Mouse (Mus musculus) lung, embryonic 15.5 days (tissue): ENCODE results near the gene Tnpo2. TPM values are rescaled to one million over a fixed set of nuclear protein-coding genes. Genes with fewer than 3 reads are reported as not detected.

Source experiments
- ATAC-seq: fragments of 200-750 bp; cut with Nextera tagmentation; 2 replicates; pipeline ENCODE4 v1.8.0; 2017; ENCODE audit warnings: moderate number of reproducible peaks, borderline replicate concordance; ENCODE audit not compliant: low FRiP score, low TSS enrichment; ENCODE audit errors: extremely low read depth
- H3K27ac ChIP-seq: fragments of 300-500 bp; sonication (generic); 2 replicates; pipeline ENCODE4 v1.5.1; 2015; ENCODE audit warnings: moderate library complexity, mild to moderate bottlenecking, inconsistent platforms
- H3K27me3 ChIP-seq: fragments of 300-500 bp; sonication (generic); 2 replicates; pipeline ENCODE4 v1.6.1; 2015; ENCODE audit warnings: inconsistent platforms
- H3K36me3 ChIP-seq: fragments of 300-500 bp; sonication (generic); 2 replicates; pipeline ENCODE4 v1.6.1; 2015; ENCODE audit warnings: inconsistent platforms
- H3K4me1 ChIP-seq: fragments of 300-500 bp; sonication (generic); 2 replicates; pipeline ENCODE4 v1.6.1; 2015; ENCODE audit warnings: inconsistent platforms
- H3K4me2 ChIP-seq: fragments of 300-500 bp; sonication (generic); 2 replicates; pipeline ENCODE4 v1.6.1; 2015; ENCODE audit warnings: inconsistent platforms, mild to moderate bottlenecking, moderate library complexity
- H3K4me3 ChIP-seq: fragments of 300-500 bp; sonication (generic); 2 replicates; pipeline ENCODE4 v1.5.1; 2015; ENCODE audit warnings: mild to moderate bottlenecking, inconsistent platforms
- H3K9ac ChIP-seq: fragments of 300-500 bp; sonication (generic); 2 replicates; pipeline ENCODE4 v1.6.1; 2015; ENCODE audit warnings: inconsistent platforms
- H3K9me3 ChIP-seq: fragments of 300-500 bp; sonication (generic); 2 replicates; pipeline ENCODE4 v1.6.1; 2016; ENCODE audit warnings: inconsistent platforms
- WGBS: fragments of 180-500 bp; shearing (Covaris S2); methylation state at CpG from one replicate; pipeline ENCODE4 v1.1.7; 2015; 5-methylcytosine and 5-hydroxymethylcytosine counted together
- polyA plus RNA-seq: library from polyadenylated mRNA; unstranded; fragments of >200 nt; fragmentation: Nextera tagmentation; extraction: Ambion mirVana; gene quantifications from 2 replicates; pipeline ENCODE4 v1.2.1, GENCODE M21; 2015

Gene Tnpo2
- polyA plus RNA-seq, 1 experiment from 2014 or later = 32.3 TPM

GRCm38 (mm10) chr8:85011242-85011641 is 25.5 kb upstream of the Tnpo2 start:
- peaks cover 69% of the 10 kb centered on the region for H3K27me3 ChIP-seq
- ATAC-seq = no peak
- WGBS = 11% methylated on average over 28 of the region's 28 CpGs

DNA sequence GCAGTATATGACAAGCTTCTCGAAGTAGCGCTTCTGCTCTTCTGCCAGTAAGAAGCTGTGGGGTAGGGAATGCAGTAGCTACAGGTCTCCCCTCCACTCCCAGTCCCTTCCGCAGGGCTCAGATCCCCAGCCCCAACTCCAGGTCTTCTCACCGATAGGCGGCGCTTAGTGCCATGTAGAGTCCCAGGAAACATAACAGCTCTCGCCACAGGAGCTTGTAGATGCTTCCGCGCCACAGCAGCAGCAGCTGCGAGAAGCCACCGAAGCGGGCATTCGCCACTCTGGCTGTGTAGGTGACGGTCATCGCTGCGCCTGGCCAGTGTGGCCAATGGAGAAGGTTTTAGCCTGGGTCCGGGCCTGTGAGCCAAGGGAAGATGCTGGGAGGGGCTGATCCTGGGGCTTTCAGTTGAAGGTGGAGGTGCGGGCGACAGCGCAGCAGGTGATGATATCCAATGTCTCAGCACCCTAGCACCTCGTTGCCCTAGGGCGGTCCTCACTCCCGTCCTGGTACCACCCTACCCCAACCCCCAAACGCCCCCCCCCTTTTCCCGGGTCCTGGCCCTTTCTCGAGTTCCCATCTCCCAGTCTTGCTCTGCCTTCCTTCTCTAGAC is 23.4 kb upstream of the Tnpo2 start:
- Histone ChIP-seq H3K9ac (peak overlapping the region; percentile 20; the same call in 1 of the 2 replicates), H3K4me3 (peak overlapping the region; percentile 27), H3K4me1 (peaks cover 5% of the 10 kb centered on the region), H3K9me3 (no peaks in the 10 kb centered on the region), H3K4me2 (peak overlapping the region; percentile 57), H3K36me3 (peaks cover 11% of the 10 kb centered on the region), H3K27me3 (peaks cover 57% of the 10 kb centered on the region), H3K27ac (no peak overlapping the region)
- whole genome bisulfite sequencing = 3% methylated on average over 25 of the region's 26 CpGs
- peak; percentile 53; the same call in 1 of the 2 replicates for ATAC-seq

More at GRCm38 (mm10) chr8:85011242-85011641, 25.5 kb upstream of the Tnpo2 start:
- H3K9me3 ChIP-seq = no peaks in the 10 kb centered on the region
- H3K4me2 ChIP-seq = no peak overlapping the region
- no peaks in the 10 kb centered on the region for H3K36me3 ChIP-seq
- no peak overlapping the region for H3K27ac ChIP-seq
- no peak overlapping the region for H3K9ac ChIP-seq
- H3K4me3 ChIP-seq = no peak overlapping the region
- peaks cover 5% of the 10 kb centered on the region for H3K4me1 ChIP-seq

GRCm38 (mm10) chr8:85014431-85014830 is 22.3 kb upstream of the Tnpo2 start, which contains the start of gene Best2:
Best2 (minus strand) TSS chr8:85014531.
- Histone ChIP-seq H3K27ac (no peak within 1 kb of the TSS), H3K9me3 (no peaks in the 10 kb centered on the region), H3K4me1 (peaks cover 5% of the 10 kb centered on the region), H3K27me3 (peaks cover 46% of the 10 kb centered on the region), H3K4me2 (peak within 1 kb of the TSS; percentile 57), H3K4me3 (peak within 1 kb of the TSS; percentile 27), H3K9ac (peak within 1 kb of the TSS; percentile 20; the same call in 1 of the 2 replicates), H3K36me3 (peaks cover 21% of the 10 kb centered on the region)
- no peak for ATAC-seq
- WGBS = 38% methylated on average over 1 of the region's 2 CpGs

- ATAC-seq = no peak
- no peak overlapping the region for H3K4me3 ChIP-seq
- 60% methylated on average over 10 of the region's 10 CpGs for WGBS
- no peak overlapping the region for H3K9ac ChIP-seq
- H3K36me3 ChIP-seq = peaks cover 40% of the 10 kb centered on the region
- peaks cover 5% of the 10 kb centered on the region for H3K4me1 ChIP-seq
- no peak overlapping the region for H3K4me2 ChIP-seq
- peaks cover 29% of the 10 kb centered on the region for H3K27me3 ChIP-seq
- no peaks in the 10 kb centered on the region for H3K9me3 ChIP-seq
- no peak overlapping the region for H3K27ac ChIP-seq
These were observed 20.0 kb upstream of the Tnpo2 start for GRCm38 (mm10) chr8:85016724-85017123.

DNA sequence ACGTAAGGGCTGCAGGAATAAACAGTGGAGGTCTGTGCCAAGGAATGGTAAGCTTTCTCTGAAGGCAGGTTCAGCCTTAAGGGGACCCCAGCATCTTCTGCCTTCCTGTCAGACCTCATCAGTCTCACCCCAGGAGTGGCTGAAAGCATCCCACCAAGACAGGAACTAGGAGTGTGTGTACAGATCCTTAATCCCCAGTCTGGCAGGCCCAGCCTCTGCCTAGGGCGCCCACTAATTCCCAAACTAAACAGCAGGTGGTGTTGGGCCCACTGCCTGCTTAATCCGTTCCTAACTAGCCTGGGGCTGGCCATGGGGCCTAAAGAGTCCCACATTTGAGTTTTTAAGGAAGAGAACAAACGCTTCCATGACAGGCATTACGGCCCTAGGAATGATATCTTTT is 19.5 kb upstream of the Tnpo2 start:
- Histone ChIP-seq H3K27ac (no peak overlapping the region), H3K27me3 (peaks cover 27% of the 10 kb centered on the region), H3K4me2 (no peak overlapping the region), H3K9ac (no peak overlapping the region), H3K9me3 (no peaks in the 10 kb centered on the region), H3K4me1 (peaks cover 5% of the 10 kb centered on the region), H3K36me3 (peaks cover 45% of the 10 kb centered on the region), H3K4me3 (no peak overlapping the region)
- ATAC-seq = no peak
- 45% methylated on average over 5 of the region's 5 CpGs for WGBS

GRCm38 (mm10) chr8:85021514-85022055 is 15.1 kb upstream of the Tnpo2 start:
- peaks cover 22% of the 10 kb centered on the region for H3K4me1 ChIP-seq
- H3K4me2 ChIP-seq = no peak overlapping the region
- no peak for ATAC-seq
- no peak overlapping the region for H3K27ac ChIP-seq
- H3K4me3 ChIP-seq = no peak overlapping the region
- H3K27me3 ChIP-seq = no peaks in the 10 kb centered on the region
- H3K9me3 ChIP-seq = no peaks in the 10 kb centered on the region
- H3K36me3 ChIP-seq = peaks cover 64% of the 10 kb centered on the region
- no peak overlapping the region for H3K9ac ChIP-seq
- WGBS = 94% methylated on average over 3 of the region's 3 CpGs

GRCm38 (mm10) chr8:85023846-85024245 is 12.9 kb upstream of the Tnpo2 start:
- Histone ChIP-seq H3K4me2 (peak overlapping the region; percentile 90; the same call in 1 of the 2 replicates), H3K9ac (no peak overlapping the region), H3K27me3 (no peaks in the 10 kb centered on the region), H3K27ac (no peak overlapping the region), H3K4me1 (peaks cover 33% of the 10 kb centered on the region), H3K36me3 (peaks cover 49% of the 10 kb centered on the region), H3K9me3 (no peaks in the 10 kb centered on the region), H3K4me3 (peak overlapping the region; percentile 95; the same call in 1 of the 2 replicates)
- ATAC-seq = no peak
- 93% methylated on average over 3 of the region's 3 CpGs for WGBS

- Histone ChIP-seq H3K36me3 (peaks cover 45% of the 10 kb centered on the region), H3K4me3 (peak within 1 kb of the TSS; percentile 95), H3K27me3 (no peaks in the 10 kb centered on the region), H3K9me3 (no peaks in the 10 kb centered on the region), H3K9ac (peak within 1 kb of the TSS; percentile 80), H3K4me2 (peak within 1 kb of the TSS; percentile 90), H3K27ac (peak within 1 kb of the TSS; percentile 91), H3K4me1 (peaks cover 37% of the 10 kb centered on the region)
- peak; percentile 89 for ATAC-seq
- WGBS = 5% methylated on average over 30 of the region's 30 CpGs
These were observed 11.4 kb upstream of the Tnpo2 start, which contains the start of gene Asna1 for GRCm38 (mm10) chr8:85025098-85025932. Asna1 (minus strand) TSS chr8:85025281.

GRCm38 (mm10) chr8:85026670-85027515 is 9.8 kb upstream of the Tnpo2 start, which contains the start of gene Trir:
Trir (plus strand) TSS chr8:85026823.
- peak within 1 kb of the TSS; percentile 90 for H3K4me2 ChIP-seq
- peaks cover 46% of the 10 kb centered on the region for H3K36me3 ChIP-seq
- H3K27ac ChIP-seq = peak within 1 kb of the TSS; percentile 91
- no peaks in the 10 kb centered on the region for H3K9me3 ChIP-seq
- WGBS = under 1% methylated on average over 71 of the region's 75 CpGs
- H3K4me3 ChIP-seq = peak within 1 kb of the TSS; percentile 95
- peak within 1 kb of the TSS; percentile 99 for H3K9ac ChIP-seq
- peak; percentile 85 for ATAC-seq
- peaks cover 37% of the 10 kb centered on the region for H3K4me1 ChIP-seq
- H3K27me3 ChIP-seq = no peaks in the 10 kb centered on the region

DNA sequence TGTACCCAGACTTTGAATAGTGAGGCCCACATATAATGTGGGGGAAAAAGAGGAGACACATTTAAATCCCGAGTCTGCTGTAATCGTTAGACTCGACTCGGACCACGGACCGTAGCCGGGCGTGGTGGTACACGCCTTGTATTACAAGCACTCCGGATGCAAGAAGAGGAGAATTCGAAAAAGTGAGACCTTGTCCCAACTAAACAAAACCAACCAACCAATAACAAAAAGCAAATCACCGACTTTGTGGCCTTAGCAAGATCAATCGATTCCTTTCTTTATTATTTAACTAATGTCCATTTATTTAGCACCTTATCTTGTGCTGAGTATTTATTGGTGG is 9.2 kb upstream of the Tnpo2 start:
- under 1% methylated on average over 13 of the region's 13 CpGs for WGBS
- peak overlapping the region; percentile 92 for H3K4me3 ChIP-seq
- H3K27ac ChIP-seq = peak overlapping the region; percentile 91
- H3K36me3 ChIP-seq = peaks cover 46% of the 10 kb centered on the region
- no peaks in the 10 kb centered on the region for H3K9me3 ChIP-seq
- ATAC-seq = no peak
- H3K4me2 ChIP-seq = peak overlapping the region; percentile 90
- H3K9ac ChIP-seq = peak overlapping the region; percentile 99
- peaks cover 37% of the 10 kb centered on the region for H3K4me1 ChIP-seq
- no peaks in the 10 kb centered on the region for H3K27me3 ChIP-seq

DNA sequence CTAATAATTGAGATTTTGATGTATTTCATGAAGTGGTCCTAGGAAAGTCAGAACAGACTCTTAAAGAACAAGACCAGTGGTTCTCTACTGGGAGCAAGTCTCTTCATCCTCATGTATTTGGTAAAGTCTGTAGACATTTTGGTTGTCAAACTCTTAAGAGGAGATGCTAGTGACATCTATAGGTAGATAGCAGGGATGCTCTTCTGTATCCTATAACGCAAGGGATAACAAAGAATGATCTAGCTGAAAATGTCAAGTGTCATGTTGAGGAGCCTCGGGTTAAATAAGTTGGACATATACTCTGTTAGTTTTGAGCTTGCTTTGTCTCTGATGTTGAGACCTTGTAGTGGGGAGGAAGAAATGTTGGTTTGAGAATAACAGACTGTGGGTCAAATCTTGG is 8.8 kb upstream of the Tnpo2 start:
- Histone ChIP-seq H3K4me2 (peak overlapping the region; percentile 90), H3K36me3 (peaks cover 46% of the 10 kb centered on the region), H3K27me3 (no peaks in the 10 kb centered on the region), H3K27ac (no peak overlapping the region), H3K4me1 (peaks cover 37% of the 10 kb centered on the region), H3K4me3 (peak overlapping the region; percentile 92), H3K9me3 (no peaks in the 10 kb centered on the region), H3K9ac (peak overlapping the region; percentile 99)
- no peak for ATAC-seq
- WGBS = 8% methylated on average over 2 of the region's 2 CpGs
